Mouse (Mus musculus): ENCODE data around the gene Nwd2.

DNA sequence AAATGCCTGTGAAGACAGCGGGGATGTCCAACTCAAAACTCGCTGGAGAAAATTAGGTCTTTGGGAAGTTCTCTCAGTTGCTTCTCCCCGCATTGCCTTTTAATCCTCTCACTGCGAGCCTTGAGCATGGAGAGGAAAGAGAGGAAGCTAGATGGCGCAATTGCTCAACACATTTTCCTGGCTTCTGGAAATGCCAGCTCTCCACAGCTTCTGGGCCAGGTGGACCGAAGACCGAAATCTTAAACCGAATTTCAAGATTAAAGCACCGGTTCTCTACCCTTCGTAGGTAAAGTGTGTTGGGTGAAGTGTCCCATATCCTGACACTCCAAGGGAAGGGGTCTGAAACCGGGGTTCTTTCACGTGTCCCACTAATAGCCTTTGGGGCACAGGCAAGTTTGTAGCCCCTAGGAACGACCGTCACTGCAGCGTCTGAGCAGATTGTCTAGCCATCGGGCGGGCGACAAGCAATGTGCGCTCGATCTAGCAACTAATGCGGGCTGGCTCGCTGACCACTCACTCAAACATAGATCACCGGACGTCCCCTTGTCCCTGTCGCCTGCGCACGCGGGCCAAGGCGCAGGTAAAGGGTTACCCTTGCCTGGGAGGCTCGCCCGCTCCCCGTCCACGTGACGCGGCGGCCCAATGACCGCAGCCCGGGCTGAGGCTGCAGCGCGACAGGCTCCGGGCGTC is 163.1 kb downstream of the Nwd2 start, which contains the start of gene 0610040J01Rik:
- peak; percentile 80 for TF ChIP-seq CTCF (IDR thresholded peaks at IDR 0.05; ENCODE audit: borderline replicate concordance, extremely low read depth, insufficient read depth, insufficient read length)
- no peak for TF ChIP-seq POLR2A (IDR thresholded peaks at IDR 0.05; ENCODE audit: borderline replicate concordance, extremely low read depth, insufficient read depth, insufficient read length, poor library complexity, severe bottlenecking)

Data from brain, embryonic 14.5 days (tissue).